Mouse (Mus musculus): Measurements from ENCODE around the gene 4921530L21Rik. TPM values are rescaled to one million over a fixed set of nuclear protein-coding genes. Genes with fewer than 3 reads are reported as not detected.

The 4921530L21Rik gene
- polyA plus RNA-seq (2015; fragmentation: Nextera tagmentation; extraction: Ambion mirVana): not detected in 2 replicates

DNA sequence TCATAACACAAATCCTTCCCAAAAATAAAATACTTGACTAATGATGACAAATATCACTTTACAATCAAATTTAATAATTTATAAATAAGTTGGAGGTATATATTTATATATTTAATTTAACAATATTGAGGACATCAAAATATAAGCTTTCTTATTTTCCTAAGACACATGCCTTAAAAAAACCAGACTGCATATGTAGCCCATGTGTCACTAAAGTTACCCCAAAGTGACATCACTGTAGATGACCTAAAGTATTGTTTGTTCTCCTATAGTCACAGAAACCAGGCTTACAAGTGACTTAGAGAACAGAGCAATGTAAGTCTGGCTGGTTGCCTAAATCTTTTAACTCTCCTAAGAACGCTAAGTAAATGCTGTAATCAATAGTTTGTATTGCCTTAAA, at the start of gene 4921530L21Rik:
Gene 4921530L21Rik (plus strand): TSS at position 301 of the 400 bp plus-strand sequence.
- Histone ChIP-seq H3K4me1 (no peaks in the 10 kb centered on the region), H3K9me3 (no peaks in the 10 kb centered on the region), H3K27me3 (no peaks in the 10 kb centered on the region), H3K4me3 (no peak within 1 kb of the TSS), H3K4me2 (no peak within 1 kb of the TSS), H3K36me3 (no peaks in the 10 kb centered on the region), H3K27ac (no peak within 1 kb of the TSS), H3K9ac (no peak within 1 kb of the TSS)
- WGBS: 93% methylated on average over 1 of the region's 1 CpGs
- no peak for ATAC-seq (ENCODE audit: borderline replicate concordance, extremely low read depth, low FRiP score, low TSS enrichment)

- no peak for ATAC-seq (ENCODE audit: borderline replicate concordance, extremely low read depth, low FRiP score, low TSS enrichment)
- Histone ChIP-seq H3K36me3 (no peaks in the 10 kb centered on the region), H3K4me2 (no peak overlapping the region), H3K4me3 (no peak overlapping the region), H3K4me1 (no peaks in the 10 kb centered on the region), H3K27me3 (no peaks in the 10 kb centered on the region), H3K9me3 (no peaks in the 10 kb centered on the region), H3K27ac (no peak overlapping the region), H3K9ac (no peak overlapping the region)
- WGBS: 63% methylated on average over 3 of the region's 3 CpGs
Measured at GRCm38 (mm10) chr14:95833866-95834265, 47.2 kb upstream of the 4921530L21Rik start.

DNA sequence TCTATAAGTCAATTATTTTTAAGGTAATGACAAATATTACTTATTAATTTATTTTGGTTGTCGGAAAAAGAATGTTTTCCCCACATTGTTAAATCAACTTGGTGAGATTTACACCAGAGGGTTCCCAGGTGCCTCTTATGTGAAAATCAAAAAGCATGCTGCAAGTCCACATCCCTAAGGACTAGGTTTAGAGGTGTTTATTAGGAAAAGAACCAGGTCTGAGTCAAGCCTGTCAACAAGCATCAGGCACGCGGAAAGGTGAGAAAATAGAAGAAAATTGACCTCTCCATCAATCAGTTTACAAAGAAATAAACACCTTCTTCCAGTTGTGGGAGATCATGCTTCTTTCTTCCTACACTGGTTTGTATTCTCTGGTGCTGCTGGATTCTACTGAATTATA, 18.1 kb upstream of the 4921530L21Rik start:
- no peaks in the 10 kb centered on the region for H3K36me3 ChIP-seq
- no peak overlapping the region for H3K9ac ChIP-seq
- H3K27me3 ChIP-seq: no peaks in the 10 kb centered on the region
- no peak overlapping the region for H3K4me2 ChIP-seq
- no peak overlapping the region for H3K4me3 ChIP-seq
- WGBS: 74% methylated on average over 3 of the region's 3 CpGs
- no peaks in the 10 kb centered on the region for H3K9me3 ChIP-seq
- no peak overlapping the region for H3K27ac ChIP-seq
- no peaks in the 10 kb centered on the region for H3K4me1 ChIP-seq
- no peak for ATAC-seq (ENCODE audit: borderline replicate concordance, extremely low read depth, low FRiP score, low TSS enrichment)

- Histone ChIP-seq H3K4me2 (no peak overlapping the region), H3K27ac (no peak overlapping the region), H3K9ac (no peak overlapping the region), H3K4me1 (no peaks in the 10 kb centered on the region), H3K9me3 (no peaks in the 10 kb centered on the region), H3K27me3 (no peaks in the 10 kb centered on the region), H3K4me3 (no peak overlapping the region), H3K36me3 (no peaks in the 10 kb centered on the region)
- WGBS: 49% methylated on average over 7 of the region's 7 CpGs
- ATAC-seq (ENCODE audit: borderline replicate concordance, extremely low read depth, low FRiP score, low TSS enrichment): no peak
Measured at GRCm38 (mm10) chr14:95865676-95866416, 15.2 kb upstream of the 4921530L21Rik start.

- no peaks in the 10 kb centered on the region for H3K27me3 ChIP-seq
- no peaks in the 10 kb centered on the region for H3K36me3 ChIP-seq
- 43% methylated on average over 5 of the region's 5 CpGs for WGBS
- no peaks in the 10 kb centered on the region for H3K4me1 ChIP-seq
- no peak overlapping the region for H3K27ac ChIP-seq
- H3K9ac ChIP-seq: no peak overlapping the region
- H3K9me3 ChIP-seq: no peaks in the 10 kb centered on the region
- no peak overlapping the region for H3K4me3 ChIP-seq
- H3K4me2 ChIP-seq: no peak overlapping the region
- no peak; the same call in 1 of the 2 replicates for ATAC-seq (ENCODE audit: borderline replicate concordance, extremely low read depth, low FRiP score, low TSS enrichment)
Measured at GRCm38 (mm10) chr14:95872020-95872419, 9.0 kb upstream of the 4921530L21Rik start.

GRCm38 (mm10) chr14:95876785-95877510, 4.1 kb upstream of the 4921530L21Rik start:
- no peaks in the 10 kb centered on the region for H3K9me3 ChIP-seq
- 39% methylated on average over 3 of the region's 3 CpGs for WGBS
- no peak overlapping the region for H3K9ac ChIP-seq
- H3K27ac ChIP-seq: no peak overlapping the region
- no peaks in the 10 kb centered on the region for H3K4me1 ChIP-seq
- no peak for ATAC-seq (ENCODE audit: borderline replicate concordance, extremely low read depth, low FRiP score, low TSS enrichment)
- H3K36me3 ChIP-seq: no peaks in the 10 kb centered on the region
- no peaks in the 10 kb centered on the region for H3K27me3 ChIP-seq
- no peak overlapping the region for H3K4me3 ChIP-seq
- no peak overlapping the region for H3K4me2 ChIP-seq

- Histone ChIP-seq H3K9ac (no peak overlapping the region), H3K36me3 (no peaks in the 10 kb centered on the region), H3K9me3 (no peaks in the 10 kb centered on the region), H3K4me3 (no peak overlapping the region), H3K4me1 (no peaks in the 10 kb centered on the region), H3K4me2 (no peak overlapping the region), H3K27me3 (no peaks in the 10 kb centered on the region), H3K27ac (no peak overlapping the region)
- WGBS: 86% methylated on average over 1 of the region's 1 CpGs
- ATAC-seq (ENCODE audit: borderline replicate concordance, extremely low read depth, low FRiP score, low TSS enrichment): no peak
Measured at GRCm38 (mm10) chr14:95877548-95877947, 3.5 kb upstream of the 4921530L21Rik start.

- no peak overlapping the region for H3K4me3 ChIP-seq
- WGBS: 60% methylated on average over 6 of the region's 6 CpGs
- H3K9ac ChIP-seq: no peak overlapping the region
- no peak overlapping the region for H3K27ac ChIP-seq
- H3K9me3 ChIP-seq: no peaks in the 10 kb centered on the region
- no peak overlapping the region for H3K4me2 ChIP-seq
- ATAC-seq (ENCODE audit: borderline replicate concordance, extremely low read depth, low FRiP score, low TSS enrichment): no peak
- H3K36me3 ChIP-seq: no peaks in the 10 kb centered on the region
- H3K4me1 ChIP-seq: no peaks in the 10 kb centered on the region
- no peaks in the 10 kb centered on the region for H3K27me3 ChIP-seq
Measured at GRCm38 (mm10) chr14:95899458-95899857, 18.4 kb downstream of the 4921530L21Rik start.

DNA sequence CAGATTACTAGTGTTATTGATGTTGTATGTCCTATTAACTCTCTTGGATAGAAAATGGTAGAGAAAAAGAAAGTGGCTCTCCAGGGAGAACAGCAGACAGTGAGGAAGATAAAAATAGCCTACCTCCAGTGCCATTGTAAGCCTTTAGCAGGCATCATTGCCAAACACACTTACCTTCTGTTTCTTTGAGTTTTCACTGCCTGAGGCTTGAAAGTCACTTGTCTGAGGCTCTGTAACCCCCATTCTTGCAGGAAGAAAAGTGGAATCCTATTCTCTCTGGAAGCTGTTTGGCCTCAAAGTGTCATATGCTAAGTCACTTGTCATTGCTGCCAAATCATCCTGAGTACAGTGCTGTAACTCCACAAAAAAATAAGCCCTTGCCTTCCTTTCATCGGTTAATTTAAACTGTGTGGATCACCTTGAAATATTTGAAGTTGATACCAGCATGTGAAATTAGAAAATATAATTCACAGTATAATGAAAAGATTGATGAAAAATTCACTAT, 23.6 kb downstream of the 4921530L21Rik start:
- H3K9me3 ChIP-seq: no peaks in the 10 kb centered on the region
- no peaks in the 10 kb centered on the region for H3K36me3 ChIP-seq
- H3K27me3 ChIP-seq: no peaks in the 10 kb centered on the region
- WGBS: 91% methylated on average over 1 of the region's 1 CpGs
- H3K4me3 ChIP-seq: no peak overlapping the region
- H3K4me1 ChIP-seq: no peaks in the 10 kb centered on the region
- no peak for ATAC-seq (ENCODE audit: borderline replicate concordance, extremely low read depth, low FRiP score, low TSS enrichment)
- no peak overlapping the region for H3K9ac ChIP-seq
- no peak overlapping the region for H3K27ac ChIP-seq
- H3K4me2 ChIP-seq: no peak overlapping the region

DNA sequence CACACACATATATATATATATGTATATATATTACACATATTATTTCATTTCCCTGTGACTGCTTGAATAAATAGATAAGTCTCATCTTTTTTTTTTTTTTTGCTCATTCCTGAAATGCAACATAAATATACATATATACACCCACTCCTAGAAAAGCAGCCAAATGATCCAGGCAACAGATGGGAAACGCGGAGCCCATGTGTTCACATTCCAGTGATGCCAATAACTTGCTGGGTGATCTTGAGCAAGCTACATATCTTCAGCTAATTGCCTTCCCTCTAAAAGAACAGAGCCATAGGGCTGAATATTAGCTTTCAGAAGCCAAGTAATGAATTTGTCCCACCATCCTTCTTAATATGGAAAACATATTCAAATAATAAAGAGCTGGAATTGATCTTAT, 32.2 kb downstream of the 4921530L21Rik start:
- Histone ChIP-seq H3K9ac (no peak overlapping the region), H3K36me3 (no peaks in the 10 kb centered on the region), H3K9me3 (no peaks in the 10 kb centered on the region), H3K4me2 (no peak overlapping the region), H3K27me3 (no peaks in the 10 kb centered on the region), H3K4me1 (no peaks in the 10 kb centered on the region), H3K27ac (no peak overlapping the region), H3K4me3 (no peak overlapping the region)
- 80% methylated on average over 2 of the region's 2 CpGs for WGBS
- ATAC-seq (ENCODE audit: borderline replicate concordance, extremely low read depth, low FRiP score, low TSS enrichment): no peak

GRCm38 (mm10) chr14:95926742-95927141, 45.7 kb downstream of the 4921530L21Rik start:
- 74% methylated on average over 1 of the region's 1 CpGs for WGBS
- H3K4me2 ChIP-seq: no peak overlapping the region
- H3K9me3 ChIP-seq: no peaks in the 10 kb centered on the region
- no peak overlapping the region for H3K27ac ChIP-seq
- H3K36me3 ChIP-seq: no peaks in the 10 kb centered on the region
- no peaks in the 10 kb centered on the region for H3K4me1 ChIP-seq
- H3K9ac ChIP-seq: no peak overlapping the region
- no peak for ATAC-seq (ENCODE audit: borderline replicate concordance, extremely low read depth, low FRiP score, low TSS enrichment)
- H3K27me3 ChIP-seq: no peaks in the 10 kb centered on the region
- no peak overlapping the region for H3K4me3 ChIP-seq
